Mouse (Mus musculus) heart, postnatal 0 days (tissue): Measurements from ENCODE around the gene Cyren.

Experiments used
- CTCF ChIP-seq: IDR thresholded peaks from 2 replicates; pipeline ENCODE4 v1.5.1; 2016; ENCODE audit warnings: antibody characterized with exemption, control low read depth, low read depth
- EP300 ChIP-seq: IDR thresholded peaks from 2 replicates; pipeline ENCODE4 v1.6.1; 2016; ENCODE audit warnings: antibody characterized with exemption, low read depth

- no peak for TF ChIP-seq CTCF
- no peak for TF ChIP-seq EP300
Observed at GRCm38 (mm10) chr6:34913341-34914040, 35.6 kb upstream of the Cyren start.
